Mouse (Mus musculus) liver, adult 2 months (tissue): ENCODE measurements around the gene Tmcc3.

Experiments used
- CTCF ChIP-seq: fragments of 200-500 bp; IDR thresholded peaks from 2 replicates; pipeline ENCODE4 v1.5.1; 2011; ENCODE audit warnings: low read depth, low read length, control low read depth
- POLR2A ChIP-seq: fragments of 200-500 bp; IDR thresholded peaks from 2 replicates; pipeline ENCODE4 v1.6.1; 2011; ENCODE audit warnings: low read length, control low read depth; ENCODE audit not compliant: insufficient read depth; ENCODE audit errors: extremely low read depth

DNA sequence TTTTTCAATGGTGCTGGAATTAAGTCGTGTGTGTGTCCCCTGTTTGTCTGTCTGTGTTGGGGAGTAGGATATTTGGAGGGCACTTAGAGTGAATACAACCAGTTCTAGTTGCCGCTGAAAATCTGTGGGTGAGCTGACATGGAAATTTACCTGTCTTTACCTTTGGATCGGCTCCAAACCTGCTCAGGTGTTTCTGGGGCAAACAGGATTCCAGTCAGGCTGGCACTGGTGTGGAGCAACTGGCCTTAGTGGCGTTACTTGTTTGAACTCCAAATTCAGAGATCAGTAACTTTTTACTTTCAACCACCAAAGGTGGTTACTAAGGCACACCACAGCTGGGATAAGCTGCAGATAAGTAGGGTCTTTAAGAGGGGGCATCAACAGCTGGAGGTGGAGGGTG, 1.4 kb downstream of the Tmcc3 start:
- TF ChIP-seq CTCF (no peak), POLR2A (no peak)
